Mouse (Mus musculus): ENCODE results near the gene Acsl5.

GRCm38 (mm10) chr19:55241186-55241645 is 10.5 kb upstream of the Acsl5 start, which contains the start of gene Gucy2g:
- TF ChIP-seq CTCF (IDR thresholded peaks at IDR 0.05; ENCODE audit: low read depth), result no peak
- no peak for TF ChIP-seq EP300 (IDR thresholded peaks at IDR 0.05; ENCODE audit: low read depth)
